Mouse (Mus musculus) lung, adult 18-20 months (tissue): Measurements from ENCODE around the gene Gda.

ENCODE experiments used
- DNase-seq, 2 experiments: peaks; one replicate each; pipeline ENCODE4 v3.0.0; 2022; ENCODE audit warnings: mixed read lengths in 2 of 2

The Gda gene

GRCm38 (mm10) chr19:21473345-21473744 is at the start of gene Gda:
TSS of gene Gda (minus strand) at chr19:21473445.
- DNase-seq, result no peak

GRCm38 (mm10) chr19:21520280-21520679 is 47.0 kb upstream of the Gda start:
- no peak for DNase-seq

GRCm38 (mm10) chr19:21510116-21510515 is 36.9 kb upstream of the Gda start:
- DNase-seq, result peak; percentile 32 to 40

- DNase-seq, result peak in 1 of 2 experiments; percentile 3
Observed at GRCm38 (mm10) chr19:21507561-21508232, 34.5 kb upstream of the Gda start.

GRCm38 (mm10) chr19:21507133-21507532 is 33.9 kb upstream of the Gda start:
- DNase-seq, result no peak

GRCm38 (mm10) chr19:21504716-21505115 is 31.5 kb upstream of the Gda start:
- no peak for DNase-seq

GRCm38 (mm10) chr19:21499394-21499983 is 26.2 kb upstream of the Gda start:
- no peak for DNase-seq

GRCm38 (mm10) chr19:21495817-21496216 is 22.6 kb upstream of the Gda start:
- no peak for DNase-seq

GRCm38 (mm10) chr19:21493807-21494521 is 20.7 kb upstream of the Gda start:
- DNase-seq, result no peak

- DNase-seq, result no peak
Observed at GRCm38 (mm10) chr19:21491391-21491790, 18.1 kb upstream of the Gda start.

- no peak for DNase-seq
Observed at GRCm38 (mm10) chr19:21487124-21487944, 14.1 kb upstream of the Gda start.

- no peak for DNase-seq
Observed at GRCm38 (mm10) chr19:21482096-21482495, 8.9 kb upstream of the Gda start.

- DNase-seq, result no peak
Observed at GRCm38 (mm10) chr19:21481031-21481430, 7.8 kb upstream of the Gda start.

- DNase-seq, result no peak
Observed at GRCm38 (mm10) chr19:21480053-21480419, 6.8 kb upstream of the Gda start.

- no peak for DNase-seq
Observed at GRCm38 (mm10) chr19:21479183-21480052, 6.2 kb upstream of the Gda start.

GRCm38 (mm10) chr19:21478538-21478937 is 5.3 kb upstream of the Gda start:
- DNase-seq, result no peak

- DNase-seq, result no peak
Observed at GRCm38 (mm10) chr19:21477780-21478179, 4.5 kb upstream of the Gda start.

- DNase-seq, result no peak
Observed at GRCm38 (mm10) chr19:21476782-21477181, 3.5 kb upstream of the Gda start.

GRCm38 (mm10) chr19:21472121-21472780 is 994 bp downstream of the Gda start:
- DNase-seq, result peak; percentile 88 to 91

GRCm38 (mm10) chr19:21461221-21461960 is 11.9 kb downstream of the Gda start:
- DNase-seq, result peak; percentile 35 to 45

GRCm38 (mm10) chr19:21457461-21457860 is 15.8 kb downstream of the Gda start:
- no peak for DNase-seq
